Mouse (Mus musculus) midbrain, embryonic 10.5 days (tissue): ENCODE measurements around the gene Zfp456. TPM values are rescaled to one million over a fixed set of nuclear protein-coding genes. Genes with fewer than 3 reads are reported as not detected.
"Not testable (repeated sequence)": the region's sequence is repeated elsewhere in the genome, so short reads cannot be mapped to it uniquely, and the experiment has no call there.

Source experiments
- DNase-seq: peaks from one replicate; pipeline ENCODE4 v3.0.0-alpha.2; 2017; ENCODE audit warnings: low spot score
- H3K27ac ChIP-seq: fragments of 300-500 bp; sonication (generic); replicated peaks from 2 replicates; pipeline ENCODE4 v1.5.1; 2016; ENCODE audit warnings: mild to moderate bottlenecking
- H3K27me3 ChIP-seq: fragments of 300-500 bp; sonication (generic); 2 replicates; pipeline ENCODE4 v1.6.1; 2016; ENCODE audit warnings: low read depth, mild to moderate bottlenecking; ENCODE audit not compliant: poor library complexity, severe bottlenecking
- H3K36me3 ChIP-seq: fragments of 300-500 bp; sonication (generic); 2 replicates; pipeline ENCODE4 v1.6.1; 2016; ENCODE audit warnings: mild to moderate bottlenecking, moderate library complexity
- H3K4me1 ChIP-seq: fragments of 300-500 bp; sonication (generic); 2 replicates; pipeline ENCODE4 v1.6.1; 2016
- H3K4me3 ChIP-seq: fragments of 300-500 bp; sonication (generic); 2 replicates; pipeline ENCODE4 v1.5.1; 2016; ENCODE audit warnings: mild to moderate bottlenecking, moderate library complexity
- H3K9me3 ChIP-seq: fragments of 300-500 bp; sonication (generic); replicated peaks from 2 replicates; pipeline ENCODE4 v1.6.1; 2016; ENCODE audit warnings: mild to moderate bottlenecking
- WGBS: fragments of 180-500 bp; shearing (Covaris S2); methylation state at CpG from one replicate; pipeline ENCODE4 v1.1.7; 2016; 5-methylcytosine and 5-hydroxymethylcytosine counted together
- polyA plus RNA-seq: library from polyadenylated mRNA; unstranded; fragments of >200 nt; fragmentation: Nextera tagmentation; extraction: Ambion mirVana; gene quantifications from 2 replicates; pipeline ENCODE4 v1.2.1, GENCODE M21; 2016

The Zfp456 gene
- polyA plus RNA-seq: 0.79 and 0.95 TPM in 2 replicates

GRCm38 (mm10) chr13:67375050-67375911 is at the start of gene Zfp456, which contains the start of gene Gm28041:
Gene Zfp456, minus strand, starts transcription at chr13:67375810.
Gene Gm28041, minus strand, starts transcription at chr13:67375733.
- H3K36me3 ChIP-seq, H3K4me1 ChIP-seq, H3K9me3 ChIP-seq, H3K27me3 ChIP-seq: not testable (repeated sequence)
- WGBS: 18% methylated on average over 13 of the region's 15 CpGs
- Histone ChIP-seq H3K27ac (0 out of 2 replicates have a peak within 1 kb of the TSS, but pooled peaks have one; percentile 59), H3K4me3 (peak within 1 kb of the TSS; percentile 50)
- DNase-seq: peak; percentile 51

GRCm38 (mm10) chr13:67422532-67422931 is 46.9 kb upstream of the Zfp456 start:
- WGBS: 77% methylated on average over 2 of the region's 2 CpGs
- H3K4me1 ChIP-seq, H3K4me3 ChIP-seq, H3K27me3 ChIP-seq, H3K36me3 ChIP-seq, DNase-seq, H3K27ac ChIP-seq, H3K9me3 ChIP-seq: not testable (repeated sequence)

GRCm38 (mm10) chr13:67421207-67421857 is 45.7 kb upstream of the Zfp456 start, which contains the start of gene Zfp459:
Gene Zfp459, minus strand, starts transcription at chr13:67421418.
- Histone ChIP-seq H3K27me3 (no peaks in the 10 kb centered on the region), H3K4me1 (peaks cover 10% of the 10 kb centered on the region), H3K36me3 (no peaks in the 10 kb centered on the region), H3K4me3 (peak within 1 kb of the TSS; percentile 74), H3K27ac (peak within 1 kb of the TSS; percentile 69), H3K9me3 (no peaks in the 10 kb centered on the region)
- WGBS: 3% methylated on average over 22 of the region's 22 CpGs
- DNase-seq: peak; percentile 68

- Histone ChIP-seq H3K4me3 (peak overlapping the region; percentile 74), H3K4me1 (peaks cover 10% of the 10 kb centered on the region), H3K27me3 (no peaks in the 10 kb centered on the region), H3K27ac (peak overlapping the region; percentile 69), H3K9me3 (no peaks in the 10 kb centered on the region), H3K36me3 (no peaks in the 10 kb centered on the region)
- WGBS: 37% methylated on average over 11 of the region's 11 CpGs
- no peak for DNase-seq
These were observed 45.1 kb upstream of the Zfp456 start for GRCm38 (mm10) chr13:67420558-67421206.

- Histone ChIP-seq H3K4me3 (no peak overlapping the region), H3K27ac (no peak overlapping the region), H3K36me3 (no peaks in the 10 kb centered on the region), H3K27me3 (no peaks in the 10 kb centered on the region), H3K4me1 (peaks cover 9% of the 10 kb centered on the region), H3K9me3 (no peaks in the 10 kb centered on the region)
- DNase-seq: no peak
- 91% methylated on average over 3 of the region's 3 CpGs for WGBS
These were observed 41.2 kb upstream of the Zfp456 start for GRCm38 (mm10) chr13:67416811-67417210.

GRCm38 (mm10) chr13:67415759-67416158 is 40.1 kb upstream of the Zfp456 start:
- Histone ChIP-seq H3K27me3 (no peaks in the 10 kb centered on the region), H3K4me3 (no peak overlapping the region), H3K4me1 (peaks cover 2% of the 10 kb centered on the region), H3K36me3 (no peaks in the 10 kb centered on the region), H3K9me3 (no peaks in the 10 kb centered on the region), H3K27ac (no peak overlapping the region)
- no peak for DNase-seq
- WGBS: 87% methylated on average over 6 of the region's 6 CpGs

GRCm38 (mm10) chr13:67413634-67414033 is 38.0 kb upstream of the Zfp456 start:
- H3K4me1 ChIP-seq, H3K4me3 ChIP-seq, H3K36me3 ChIP-seq, H3K9me3 ChIP-seq, DNase-seq, H3K27ac ChIP-seq, H3K27me3 ChIP-seq: not testable (repeated sequence)
- WGBS: 89% methylated on average over 3 of the region's 3 CpGs

- WGBS: 5% methylated on average over 16 of the region's 16 CpGs
- Histone ChIP-seq H3K27ac (peak within 1 kb of the TSS; percentile 79), H3K4me3 (peak within 1 kb of the TSS; percentile 69)
- not testable (repeated sequence) for H3K9me3 ChIP-seq, H3K36me3 ChIP-seq, H3K27me3 ChIP-seq, H3K4me1 ChIP-seq
- peak; percentile 62 for DNase-seq
These were observed 23.7 kb upstream of the Zfp456 start, which contains the start of gene Zfp429 for GRCm38 (mm10) chr13:67399183-67399903. Gene Zfp429, minus strand, starts transcription at chr13:67399819.

- not testable (repeated sequence) for H3K27ac ChIP-seq, H3K4me3 ChIP-seq, H3K4me1 ChIP-seq, H3K9me3 ChIP-seq, DNase-seq, H3K27me3 ChIP-seq, H3K36me3 ChIP-seq
- 67% methylated on average over 3 of the region's 3 CpGs for WGBS
These were observed 645 bp upstream of the Zfp456 start for GRCm38 (mm10) chr13:67376255-67376654.

GRCm38 (mm10) chr13:67360131-67360744 is 15.4 kb downstream of the Zfp456 start, which contains the start of the genes Gm28044 and Zfp953:
Gene Gm28044, minus strand, starts transcription at chr13:67360536.
Gene Zfp953, minus strand, starts transcription at chr13:67360605.
- WGBS: under 1% methylated on average over 15 of the region's 15 CpGs
- peak within 1 kb of the TSS; percentile 81 for H3K4me3 ChIP-seq
- DNase-seq: peak; percentile 81
- H3K4me1 ChIP-seq: peaks cover 14% of the 10 kb centered on the region
- no peaks in the 10 kb centered on the region for H3K36me3 ChIP-seq
- H3K27ac ChIP-seq: peak within 1 kb of the TSS; percentile 82
- no peaks in the 10 kb centered on the region for H3K9me3 ChIP-seq
- no peaks in the 10 kb centered on the region for H3K27me3 ChIP-seq

GRCm38 (mm10) chr13:67351854-67352253 is 23.8 kb downstream of the Zfp456 start:
- Histone ChIP-seq H3K4me1 (no peaks in the 10 kb centered on the region), H3K27me3 (no peaks in the 10 kb centered on the region), H3K9me3 (no peaks in the 10 kb centered on the region), H3K36me3 (no peaks in the 10 kb centered on the region), H3K27ac (no peak overlapping the region), H3K4me3 (no peak overlapping the region)
- no peak for DNase-seq

GRCm38 (mm10) chr13:67343422-67343821 is 32.2 kb downstream of the Zfp456 start:
- Histone ChIP-seq H3K9me3 (no peaks in the 10 kb centered on the region), H3K4me3 (no peak overlapping the region), H3K36me3 (peaks cover 7% of the 10 kb centered on the region), H3K27me3 (no peaks in the 10 kb centered on the region), H3K27ac (no peak overlapping the region), H3K4me1 (no peaks in the 10 kb centered on the region)
- DNase-seq: no peak
- WGBS: 89% methylated on average over 2 of the region's 2 CpGs
